Mouse (Mus musculus): ENCODE measurements around the gene Zcchc13. TPM values are rescaled to one million over a fixed set of nuclear protein-coding genes. Genes with fewer than 3 reads are reported as not detected.
"Not testable (repeated sequence)": the region's sequence is repeated elsewhere in the genome, so short reads cannot be mapped to it uniquely, and the experiment has no call there.

Gene Zcchc13
- polyA plus RNA-seq, 1 experiment from 2014 or later: not detected

DNA sequence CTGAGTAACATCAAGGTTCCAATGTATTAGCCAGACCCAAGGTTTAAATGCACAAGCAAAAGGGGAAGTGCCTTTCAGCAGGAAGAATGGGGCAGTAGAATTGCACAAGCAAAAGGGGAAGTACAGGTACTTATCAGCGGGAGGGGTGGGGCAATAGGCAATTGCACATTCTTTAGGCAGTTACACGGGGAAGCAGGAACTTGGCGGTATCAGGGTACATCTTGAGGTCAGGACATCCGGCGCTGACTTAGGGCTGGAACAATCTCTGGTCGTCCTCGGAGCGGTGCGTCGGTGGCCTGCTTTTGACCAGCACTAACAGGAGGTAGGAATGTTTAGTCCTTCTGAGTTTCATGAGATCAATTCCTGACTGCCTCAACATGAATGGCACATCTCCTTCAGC is 34.1 kb downstream of the Zcchc13 start:
- WGBS (ENCODE audit: insufficient replicate concordance): 70% methylated on average over 9 of the region's 10 CpGs
- not testable (repeated sequence) for H3K4me2 ChIP-seq; H3K36me3 ChIP-seq (ENCODE audit: control insufficient read depth, insufficient read depth, low read length); H3K27me3 ChIP-seq (ENCODE audit: control insufficient read depth, insufficient read depth, low read length); H3K27ac ChIP-seq (ENCODE audit: low read depth, low read length); H3K9me3 ChIP-seq (replicated peaks; ENCODE audit: control insufficient read depth, low read length); H3K4me3 ChIP-seq (ENCODE audit: low read depth, low read length); H3K9ac ChIP-seq (ENCODE audit: low read depth, low read length); H3K4me1 ChIP-seq (ENCODE audit: control insufficient read depth, insufficient read depth, low read length); ATAC-seq (replicated peaks; ENCODE audit: insufficient number of reproducible peaks, low FRiP score, low TSS enrichment)

DNA sequence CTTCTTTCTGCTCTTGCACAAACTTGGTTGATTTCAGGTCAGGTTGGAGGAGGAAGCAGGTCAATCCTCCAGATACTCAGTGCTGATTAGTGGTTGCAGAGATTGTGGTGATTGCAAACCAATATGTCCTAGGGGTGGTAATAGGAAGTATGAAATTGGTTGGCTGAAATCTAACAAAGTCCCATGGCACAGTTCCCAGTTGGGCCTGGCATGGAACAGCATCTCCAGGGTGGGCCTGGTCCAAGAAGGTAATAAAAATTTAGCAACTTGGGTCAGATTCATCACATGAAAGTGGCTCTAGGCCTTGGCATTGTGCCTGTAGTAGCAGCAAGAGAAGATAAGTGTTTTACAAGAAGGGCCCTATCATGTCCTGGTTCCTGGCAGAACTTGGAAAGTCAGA is 39.9 kb downstream of the Zcchc13 start:
- Histone ChIP-seq H3K27ac (ENCODE audit: low read depth, low read length) (no peak overlapping the region), H3K9ac (ENCODE audit: low read depth, low read length) (no peak overlapping the region), H3K4me2 (no peak overlapping the region), H3K27me3 (ENCODE audit: control insufficient read depth, insufficient read depth, low read length) (peaks cover 5% of the 10 kb centered on the region; the same call in 1 of the 2 replicates), H3K36me3 (ENCODE audit: control insufficient read depth, insufficient read depth, low read length) (no peaks in the 10 kb centered on the region), H3K9me3 (replicated peaks; ENCODE audit: control insufficient read depth, low read length) (no peaks in the 10 kb centered on the region), H3K4me1 (ENCODE audit: control insufficient read depth, insufficient read depth, low read length) (no peaks in the 10 kb centered on the region), H3K4me3 (ENCODE audit: low read depth, low read length) (no peak overlapping the region)
- ATAC-seq (replicated peaks; ENCODE audit: insufficient number of reproducible peaks, low FRiP score, low TSS enrichment): no peak

DNA sequence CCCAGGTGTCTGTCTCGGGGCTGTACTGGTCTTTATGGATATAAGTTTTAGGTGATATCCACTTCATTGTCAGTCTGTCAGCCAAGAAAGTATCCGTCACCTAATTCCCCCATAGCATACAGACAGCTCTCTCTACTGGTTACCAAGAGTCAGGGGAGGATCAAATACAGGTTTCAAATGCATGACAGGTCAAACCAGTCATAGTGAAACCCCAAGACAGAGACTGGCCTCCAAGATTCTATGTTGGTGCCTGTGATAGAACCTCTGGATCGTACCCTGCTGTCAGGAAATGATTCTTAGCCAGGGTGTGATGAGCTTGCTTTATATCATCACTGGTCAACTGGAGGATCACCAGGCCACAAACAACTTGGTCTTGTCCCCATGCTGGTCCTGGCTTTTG is 43.4 kb downstream of the Zcchc13 start:
- H3K4me1 ChIP-seq (ENCODE audit: control insufficient read depth, insufficient read depth, low read length): no peaks in the 10 kb centered on the region
- no peaks in the 10 kb centered on the region for H3K9me3 ChIP-seq (replicated peaks; ENCODE audit: control insufficient read depth, low read length)
- H3K27me3 ChIP-seq (ENCODE audit: control insufficient read depth, insufficient read depth, low read length): peaks cover 7% of the 10 kb centered on the region
- H3K4me3 ChIP-seq (ENCODE audit: low read depth, low read length): no peak overlapping the region
- no peaks in the 10 kb centered on the region for H3K36me3 ChIP-seq (ENCODE audit: control insufficient read depth, insufficient read depth, low read length)
- ATAC-seq (replicated peaks; ENCODE audit: insufficient number of reproducible peaks, low FRiP score, low TSS enrichment): no peak
- no peak overlapping the region for H3K9ac ChIP-seq (ENCODE audit: low read depth, low read length)
- 82% methylated on average over 3 of the region's 3 CpGs for WGBS (ENCODE audit: insufficient replicate concordance)
- no peak overlapping the region for H3K4me2 ChIP-seq
- H3K27ac ChIP-seq (ENCODE audit: low read depth, low read length): no peak overlapping the region

DNA sequence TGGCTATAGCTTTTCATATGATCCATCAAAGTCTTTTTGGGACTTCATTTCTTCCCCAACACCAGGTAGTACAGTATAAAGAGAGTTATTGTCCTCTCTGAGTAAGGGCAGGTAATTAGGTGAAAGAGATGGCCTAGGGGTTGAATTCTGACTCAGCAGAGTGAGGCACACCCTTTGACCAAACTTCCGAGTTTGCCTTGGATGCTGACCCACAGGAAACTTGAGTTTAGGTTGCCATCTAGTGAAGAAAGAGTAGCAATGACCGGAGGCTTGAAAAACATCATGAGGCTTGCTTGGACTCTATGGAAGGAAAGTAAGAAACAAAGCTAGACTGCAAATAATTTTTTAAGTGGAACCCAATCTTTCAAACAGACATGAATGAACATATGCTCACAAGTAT is 44.3 kb downstream of the Zcchc13 start:
- no peaks in the 10 kb centered on the region for H3K9me3 ChIP-seq (replicated peaks; ENCODE audit: control insufficient read depth, low read length)
- peaks cover 13% of the 10 kb centered on the region for H3K27me3 ChIP-seq (ENCODE audit: control insufficient read depth, insufficient read depth, low read length)
- H3K36me3 ChIP-seq (ENCODE audit: control insufficient read depth, insufficient read depth, low read length): no peaks in the 10 kb centered on the region
- no peak overlapping the region for H3K4me2 ChIP-seq
- no peak overlapping the region for H3K4me3 ChIP-seq (ENCODE audit: low read depth, low read length)
- no peak for ATAC-seq (replicated peaks; ENCODE audit: insufficient number of reproducible peaks, low FRiP score, low TSS enrichment)
- no peak overlapping the region for H3K9ac ChIP-seq (ENCODE audit: low read depth, low read length)
- H3K4me1 ChIP-seq (ENCODE audit: control insufficient read depth, insufficient read depth, low read length): no peaks in the 10 kb centered on the region
- no peak overlapping the region for H3K27ac ChIP-seq (ENCODE audit: low read depth, low read length)
- WGBS (ENCODE audit: insufficient replicate concordance): 24% methylated on average over 2 of the region's 2 CpGs

Other genes starting within 250 kb of the Zcchc13 start
- 0.27 TPM in 1 of 2 replicates, not detected in the other for gene Tsx, start 216.1 kb upstream of the Zcchc13 start, polyA plus RNA-seq (2014; fragmentation: Nextera tagmentation; extraction: Ambion mirVana)
- gene Gm26992, start 208.6 kb upstream of the Zcchc13 start, polyA plus RNA-seq (2014; fragmentation: Nextera tagmentation; extraction: Ambion mirVana): not detected in 2 replicates
- gene Slc16a2, start 191.4 kb downstream of the Zcchc13 start, polyA plus RNA-seq (2014; fragmentation: Nextera tagmentation; extraction: Ambion mirVana): 11.1 and 11.3 TPM in 2 replicates